Mouse (Mus musculus): ENCODE results near the gene Itgax.

DNA sequence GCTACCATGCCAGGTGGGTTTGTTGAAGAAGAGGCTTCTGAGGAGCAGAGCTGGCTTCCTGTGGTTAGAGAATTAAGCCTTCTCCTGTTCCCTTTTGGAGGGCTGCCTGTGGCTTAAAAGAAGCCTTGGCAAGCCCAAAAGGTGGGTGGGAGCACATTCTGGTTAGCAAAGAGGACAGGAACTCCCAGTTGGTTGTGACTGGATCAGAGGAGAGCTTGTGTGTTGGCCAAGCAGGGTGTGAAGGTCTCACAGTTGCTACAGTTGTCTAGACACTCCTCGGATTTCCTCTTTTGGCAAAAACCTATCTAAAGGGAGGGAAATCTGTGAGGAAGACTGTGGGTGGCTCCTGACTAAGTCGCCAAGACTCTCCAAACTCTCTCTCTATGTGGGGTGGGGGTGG, 49.0 kb downstream of the Itgax start:
- no peak for TF ChIP-seq JUND (conservative IDR thresholded peaks at IDR 0.05; ENCODE audit: low read depth, low read length)
- no peak for TF ChIP-seq ZNF384 (IDR thresholded peaks at IDR 0.05; ENCODE audit: low read depth, low read length)
- TF ChIP-seq CTCF (conservative IDR thresholded peaks at IDR 0.05 in 1 of 2, IDR thresholded peaks at IDR 0.05 in 1 of 2; ENCODE audit: low read depth in 2 of 2, low read length in 2 of 2) = no peak
- no peak for TF ChIP-seq JUN (IDR thresholded peaks at IDR 0.05; ENCODE audit: insufficient read depth, low read depth, low read length)
- TF ChIP-seq EP300 (IDR thresholded peaks at IDR 0.05; ENCODE audit: low read length) = no peak
- TF ChIP-seq HCFC1 (IDR thresholded peaks at IDR 0.05; ENCODE audit: low read depth, low read length) = no peak
- TF ChIP-seq USF1 (IDR thresholded peaks at IDR 0.05; ENCODE audit: low read depth, low read length) = no peak
- no peak for TF ChIP-seq POLR2A (IDR thresholded peaks at IDR 0.05; ENCODE audit: low read depth, low read length)

Data from CH12.LX (cell line).